Mouse (Mus musculus): ENCODE measurements around the gene Ryr1.

Ryr1 gene

GRCm38 (mm10) chr7:29029690-29030656, 95.0 kb downstream of the Ryr1 start:
- DNase-seq: no peak

- DNase-seq: no peak
Observed at GRCm38 (mm10) chr7:29028761-29029160, 96.2 kb downstream of the Ryr1 start.

DNA sequence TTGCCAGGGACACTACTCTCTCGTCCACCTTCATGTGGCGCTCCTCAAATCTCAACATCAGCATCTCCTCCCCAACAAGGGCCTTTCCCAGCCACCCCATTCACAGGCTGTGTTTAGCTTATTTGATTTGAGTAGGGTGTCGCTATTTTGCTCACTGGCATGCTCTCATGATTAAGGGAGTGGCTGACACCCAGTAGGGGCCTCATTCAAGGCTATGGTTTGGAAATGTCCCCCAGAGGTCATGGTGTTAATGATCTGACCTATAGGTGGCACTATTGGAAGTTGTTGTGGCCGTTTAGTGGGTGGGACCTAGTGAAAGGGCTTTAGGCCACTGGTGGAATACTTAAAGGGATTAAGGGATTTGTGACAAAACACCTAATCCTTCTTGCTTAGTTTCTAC, 98.2 kb downstream of the Ryr1 start:
- no peak for DNase-seq

- no peak for DNase-seq
Observed at GRCm38 (mm10) chr7:29026195-29026594, 98.8 kb downstream of the Ryr1 start.

- DNase-seq: no peak
Observed at GRCm38 (mm10) chr7:29025566-29025965, 99.4 kb downstream of the Ryr1 start.

- DNase-seq: no peak
Observed at GRCm38 (mm10) chr7:29023514-29023913, 101.5 kb downstream of the Ryr1 start.

- DNase-seq: no peak
Observed at GRCm38 (mm10) chr7:29022479-29022878, 102.5 kb downstream of the Ryr1 start.

DNA sequence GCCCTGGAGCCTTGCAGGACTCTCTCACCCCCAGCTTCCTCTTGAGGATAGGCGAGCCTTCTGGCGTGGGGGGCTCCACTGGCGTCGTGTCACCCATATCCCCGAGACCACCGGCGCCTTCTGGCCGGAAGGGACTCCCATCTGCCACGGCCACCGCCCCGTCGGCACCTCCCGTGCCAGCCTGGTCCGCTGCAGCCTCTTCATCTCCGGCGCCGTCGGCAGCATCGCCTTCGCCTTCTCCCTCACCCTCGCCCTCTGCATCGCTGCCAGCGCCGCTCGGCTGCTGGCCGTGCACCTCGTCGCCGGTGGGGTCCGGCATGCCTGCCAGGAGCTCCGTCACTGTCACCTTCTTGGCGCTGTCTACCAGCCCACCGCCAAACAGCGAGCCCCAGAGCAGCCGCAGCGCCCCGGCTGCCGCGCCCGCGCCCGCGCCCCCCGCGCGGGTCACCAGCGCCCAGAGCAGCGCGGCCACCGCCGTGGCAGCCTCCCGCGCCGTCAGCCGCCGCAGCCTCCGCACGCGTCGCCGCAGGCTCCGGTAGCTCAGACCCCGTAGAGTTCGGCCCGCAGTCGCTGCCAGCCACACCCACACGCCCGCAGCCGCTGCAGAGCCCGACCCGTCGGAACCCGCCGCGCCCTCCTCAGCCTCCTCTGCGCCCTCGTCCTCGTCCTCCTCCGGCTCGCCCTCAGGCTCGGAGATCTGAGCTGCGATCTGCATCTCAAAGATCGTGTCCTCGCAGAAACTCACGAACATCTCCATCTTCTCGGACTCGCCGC, 105.3 kb downstream of the Ryr1 start:
- no peak for DNase-seq

DNA sequence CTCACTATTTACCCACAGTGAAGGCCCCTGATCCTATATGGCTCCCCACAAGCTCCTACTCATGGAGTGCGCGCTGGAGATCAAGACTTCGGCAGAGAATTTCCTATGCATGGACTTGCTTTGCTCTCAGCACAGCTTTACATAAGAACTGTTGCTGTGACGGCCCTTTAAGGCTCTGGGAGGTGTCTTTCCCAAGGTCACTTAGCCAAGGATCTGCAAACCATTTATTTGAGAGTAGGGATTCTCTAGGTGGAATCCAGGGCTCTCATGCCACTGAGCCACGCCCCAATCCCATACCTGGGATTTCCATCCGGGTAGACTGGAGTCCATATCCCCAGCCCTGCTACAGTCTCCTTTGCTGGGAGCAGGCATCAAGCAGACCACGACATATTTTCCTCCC, 107.8 kb downstream of the Ryr1 start:
- DNase-seq: no peak

GRCm38 (mm10) chr7:29016440-29016839, 108.5 kb downstream of the Ryr1 start:
- no peak for DNase-seq

GRCm38 (mm10) chr7:29014984-29015383, 110.0 kb downstream of the Ryr1 start:
- DNase-seq: no peak

DNA sequence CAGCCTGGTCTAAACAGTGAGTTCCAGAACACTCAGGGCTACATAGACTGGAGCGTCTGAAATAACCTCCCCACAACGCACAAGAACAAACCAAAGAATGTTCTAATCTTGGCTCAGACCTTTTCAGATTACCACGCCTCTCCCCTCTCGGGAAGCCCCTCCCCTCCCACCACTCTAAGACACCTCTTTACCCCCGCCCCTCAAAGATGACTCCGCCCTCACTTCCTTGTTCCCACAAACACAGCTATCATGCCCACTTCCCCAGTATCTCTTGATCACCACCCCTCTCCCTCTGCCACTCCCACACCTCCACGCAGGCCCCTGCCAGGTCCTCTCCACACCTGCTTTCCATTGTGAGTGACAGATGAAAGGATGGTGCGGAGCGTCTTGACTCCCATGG, 116.3 kb downstream of the Ryr1 start:
- no peak for DNase-seq

DNA sequence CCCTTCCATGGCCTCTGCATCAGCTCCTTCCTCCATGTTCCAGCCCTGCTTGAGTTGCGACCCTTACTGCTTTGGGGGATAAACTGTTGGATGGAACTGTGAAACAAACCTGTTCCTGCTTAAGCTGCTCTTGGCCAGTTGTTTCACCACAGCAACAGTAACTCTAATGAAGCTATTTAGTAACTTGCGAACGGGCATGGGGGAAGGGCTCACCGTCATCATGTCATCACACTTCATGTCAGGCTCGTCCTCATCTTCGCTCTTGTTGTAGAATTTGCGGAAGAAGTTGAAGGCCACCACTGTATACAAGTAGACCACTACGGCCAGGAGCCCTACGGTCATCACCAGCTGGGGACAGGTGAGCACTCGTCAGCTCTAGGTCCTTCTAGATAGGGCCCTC, 116.8 kb downstream of the Ryr1 start:
- DNase-seq: no peak

DNA sequence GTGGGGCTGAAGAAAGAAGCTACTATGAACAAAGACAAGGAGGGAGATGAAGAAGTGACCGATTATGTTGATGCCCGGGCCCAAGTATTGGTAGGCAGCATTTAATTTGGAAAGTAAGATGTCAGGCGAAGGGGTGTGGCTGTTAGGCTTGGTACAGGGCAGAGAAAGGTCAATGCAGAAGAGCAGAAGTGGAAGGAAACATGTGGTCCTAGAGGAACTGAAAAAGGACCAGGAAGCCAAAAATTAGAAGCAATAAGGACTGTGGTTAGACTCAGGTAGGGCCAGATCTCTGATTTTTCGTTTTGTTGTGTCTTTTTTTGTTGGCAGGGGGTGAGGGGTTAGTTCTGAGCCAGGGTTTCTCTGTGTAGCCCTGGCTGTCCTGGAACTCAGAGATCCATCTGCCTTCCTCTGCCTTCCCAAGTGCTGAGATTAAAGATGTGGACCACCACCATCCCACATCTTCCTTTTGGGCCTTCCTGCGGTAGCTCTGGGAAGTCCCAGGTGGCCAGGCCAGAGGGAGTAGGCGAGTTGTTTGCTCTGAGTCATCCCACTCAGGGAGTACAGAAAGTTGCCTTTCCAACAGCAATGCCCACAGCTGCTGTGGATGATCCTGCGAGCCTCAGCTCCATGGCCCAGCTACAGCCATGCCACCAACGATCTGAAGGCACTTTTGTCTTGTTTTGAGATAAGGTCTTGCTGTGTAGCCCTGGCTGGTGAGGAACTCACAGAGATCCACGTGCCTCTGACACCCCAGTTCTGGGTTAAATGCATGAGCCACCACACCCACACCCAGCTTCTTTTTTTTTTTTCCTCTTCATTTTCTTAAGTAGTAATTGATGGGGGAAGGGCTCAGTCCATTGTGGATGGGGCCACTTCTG, 117.5 kb downstream of the Ryr1 start:
- DNase-seq: no peak

- no peak for DNase-seq
Observed at GRCm38 (mm10) chr7:29000651-29001605, 124.1 kb downstream of the Ryr1 start.

DNA sequence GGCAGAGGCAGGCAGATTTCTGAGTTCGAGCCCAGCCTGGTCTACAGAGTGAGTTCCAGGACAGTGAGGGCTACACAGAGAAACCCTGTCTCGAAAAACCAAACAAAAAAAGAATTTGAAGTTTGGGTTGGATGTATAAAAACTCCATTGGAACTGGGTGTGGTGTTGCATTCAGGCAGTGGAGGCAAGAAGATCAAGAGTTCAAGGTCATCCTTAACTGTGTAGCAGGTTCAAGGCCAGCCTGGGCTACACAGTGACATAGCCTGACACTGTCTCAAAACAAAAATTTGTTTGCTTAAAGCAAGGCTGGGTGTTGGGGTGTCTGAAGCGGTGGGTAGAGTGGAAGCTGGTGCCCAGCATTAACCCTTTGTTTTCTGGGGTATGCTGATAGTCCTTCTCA, 131.6 kb downstream of the Ryr1 start:
- DNase-seq: no peak

DNA sequence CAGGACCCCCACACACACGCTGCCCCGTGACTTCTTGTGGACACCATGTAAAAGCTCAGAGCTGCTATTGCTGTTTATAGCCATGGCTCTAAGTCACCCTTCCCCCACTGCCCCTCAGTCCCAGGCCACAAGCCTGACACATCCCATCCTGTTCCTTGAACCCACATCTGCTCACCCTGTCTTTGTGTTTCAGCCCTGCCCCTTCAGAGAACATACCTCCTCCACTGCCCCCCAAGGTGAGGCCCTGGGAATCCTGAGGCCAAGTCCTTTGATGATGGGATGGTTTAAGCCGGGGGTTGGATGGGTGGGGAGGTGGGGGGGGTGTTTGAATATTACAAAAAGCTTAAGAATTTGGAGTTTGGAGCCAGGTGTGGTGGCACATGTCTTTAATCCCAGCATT, 132.0 kb downstream of the Ryr1 start:
- no peak for DNase-seq

GRCm38 (mm10) chr7:28991616-28992015, 133.4 kb downstream of the Ryr1 start:
- DNase-seq: no peak

DNA sequence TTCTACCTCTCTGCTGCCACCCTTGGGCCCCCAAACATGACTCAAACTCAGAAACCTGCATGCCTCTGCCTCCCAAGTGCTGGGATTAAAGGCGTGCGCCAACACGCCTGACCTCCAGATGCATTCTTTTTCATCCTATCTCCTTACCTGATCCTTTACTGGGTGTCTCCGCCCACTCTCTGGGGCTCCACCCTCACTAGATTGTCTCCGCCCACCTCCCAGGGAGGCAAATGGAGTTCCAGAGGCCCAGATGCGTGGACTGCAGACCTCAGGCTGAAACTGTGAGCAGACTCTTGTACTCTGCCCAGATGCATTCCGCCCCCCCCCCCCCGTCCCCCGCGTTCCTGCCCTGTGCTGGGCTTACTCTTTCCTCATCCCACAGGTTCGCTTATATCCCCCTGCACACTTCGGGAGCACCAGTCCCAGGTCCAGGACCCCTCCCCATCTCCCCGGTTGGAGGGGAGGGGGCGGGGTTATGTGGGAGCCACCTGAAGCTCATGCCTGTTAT, 134.2 kb downstream of the Ryr1 start:
- DNase-seq: no peak

GRCm38 (mm10) chr7:28985207-28985606, 139.8 kb downstream of the Ryr1 start:
- no peak for DNase-seq

DNA sequence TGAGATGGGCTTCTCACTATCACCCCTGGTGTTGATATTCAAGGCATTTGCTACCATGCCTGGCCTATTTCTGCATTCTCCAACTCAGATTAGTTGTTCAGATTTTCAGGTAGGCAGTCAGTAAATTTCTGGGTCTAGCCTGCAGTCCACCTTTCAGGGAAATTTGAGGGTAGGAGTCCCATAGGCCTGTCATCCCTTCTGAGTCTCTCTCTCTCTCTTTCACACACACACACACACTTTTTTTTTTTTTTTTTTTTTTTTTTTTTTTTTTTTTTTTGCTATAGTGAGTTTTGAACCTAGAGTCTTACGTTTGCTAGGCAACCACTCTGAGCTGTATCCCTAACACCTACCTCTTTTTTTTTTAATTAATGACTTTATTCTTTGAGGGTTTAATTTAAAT, 140.5 kb downstream of the Ryr1 start:
- DNase-seq: no peak

- no peak for DNase-seq
Observed at GRCm38 (mm10) chr7:28983849-28984248, 141.1 kb downstream of the Ryr1 start.

Measured in cerebellum, adult 9-11 months (tissue).